Mouse (Mus musculus): ENCODE data around the gene Olfr1054.
"Not testable (repeated sequence)": the region's sequence is repeated elsewhere in the genome, so short reads cannot be mapped to it uniquely, and the experiment has no call there.

The Olfr1054 gene

GRCm38 (mm10) chr2:86335333-86335732 lies at the start of gene Olfr1054:
Olfr1054 (minus strand) TSS chr2:86335433.
- DNase-seq = no peak

GRCm38 (mm10) chr2:86378293-86378692 lies 43.1 kb upstream of the Olfr1054 start, which contains the start of gene Olfr1057:
Olfr1057 (minus strand) TSS chr2:86378393.
- no peak for DNase-seq

GRCm38 (mm10) chr2:86366342-86366741 lies 31.1 kb upstream of the Olfr1054 start:
- DNase-seq = not testable (repeated sequence)

- no peak for DNase-seq
Measured at GRCm38 (mm10) chr2:86362369-86362768, 27.1 kb upstream of the Olfr1054 start, which contains the start of gene Olfr1056. Olfr1056 (minus strand) TSS chr2:86362469.

- not testable (repeated sequence) for DNase-seq
Measured at GRCm38 (mm10) chr2:86351751-86352150, 16.5 kb upstream of the Olfr1054 start.

GRCm38 (mm10) chr2:86350184-86350583 lies 15.0 kb upstream of the Olfr1054 start, which contains the start of gene Olfr1055:
Olfr1055 (minus strand) TSS chr2:86350284.
- no peak for DNase-seq

- no peak for DNase-seq
Measured at GRCm38 (mm10) chr2:86315184-86315583, 20.0 kb downstream of the Olfr1054 start, which contains the start of gene Olfr1053. Olfr1053 (minus strand) TSS chr2:86315284.

GRCm38 (mm10) chr2:86292155-86292554 lies 43.1 kb downstream of the Olfr1054 start, which contains the start of gene Olfr1052:
Olfr1052 (plus strand) TSS chr2:86292455.
- DNase-seq = no peak
